Mouse (Mus musculus) frontal cortex, adult 2 months (tissue): ENCODE data around the gene Slc35c2. TPM values are rescaled to one million over a fixed set of nuclear protein-coding genes. Genes with fewer than 3 reads are reported as not detected.

Experiments
- DNase-seq, 2 experiments: peaks; one replicate each; pipeline ENCODE4 v3.0.0; 2022; ENCODE audit warnings: low spot score in 1 of 2; ENCODE audit errors: extremely low spot score in 1 of 2
- polyA plus RNA-seq: library from polyadenylated mRNA; depleted of rRNA; stranded (reverse); fragments of >200 nt; gene quantifications from 2 replicates; pipeline ENCODE4 v1.2.3, GENCODE M21; 2012

The Slc35c2 gene
- polyA plus RNA-seq, 1 experiment = 62.5 TPM

DNA sequence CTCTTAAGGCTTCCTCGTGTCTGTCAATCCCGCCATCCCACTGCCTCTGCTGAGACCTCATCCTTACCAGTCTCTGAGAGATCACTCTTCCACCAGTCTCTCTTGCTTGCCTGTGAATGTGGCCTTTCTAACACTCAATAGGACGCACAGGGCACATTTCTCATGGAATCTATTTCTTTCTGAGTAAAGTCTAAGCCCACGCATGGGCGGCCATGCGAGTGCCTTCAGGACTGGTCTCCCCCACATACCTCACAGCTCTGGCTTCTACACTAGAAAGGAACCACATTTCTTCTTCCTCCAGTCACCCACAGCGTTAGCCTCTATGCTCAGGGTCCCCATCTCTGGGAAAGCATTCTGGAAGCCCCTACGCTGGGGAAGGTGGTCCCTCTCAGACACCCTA, 26.5 kb upstream of the Slc35c2 start:
- DNase-seq = no peak

DNA sequence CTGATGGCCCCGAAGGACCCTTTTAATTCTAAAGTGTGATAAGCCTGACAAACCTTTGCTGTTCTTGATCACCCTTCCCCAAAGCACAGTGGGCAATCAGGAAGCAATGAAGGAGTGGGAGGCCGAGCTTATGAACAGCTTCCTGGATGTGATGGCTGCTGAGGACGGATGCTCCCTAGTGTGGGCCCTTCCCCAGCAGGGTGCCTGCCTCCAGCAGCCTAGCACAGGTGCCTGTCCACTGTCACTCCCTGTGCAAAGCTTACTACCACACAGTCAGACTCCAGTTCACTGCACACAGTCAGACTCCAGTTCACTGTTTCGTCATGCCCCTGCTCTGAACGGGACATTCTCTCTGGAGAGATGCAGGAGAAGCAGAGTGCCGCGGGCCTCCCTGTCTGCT, 24.7 kb upstream of the Slc35c2 start:
- DNase-seq = no peak

DNA sequence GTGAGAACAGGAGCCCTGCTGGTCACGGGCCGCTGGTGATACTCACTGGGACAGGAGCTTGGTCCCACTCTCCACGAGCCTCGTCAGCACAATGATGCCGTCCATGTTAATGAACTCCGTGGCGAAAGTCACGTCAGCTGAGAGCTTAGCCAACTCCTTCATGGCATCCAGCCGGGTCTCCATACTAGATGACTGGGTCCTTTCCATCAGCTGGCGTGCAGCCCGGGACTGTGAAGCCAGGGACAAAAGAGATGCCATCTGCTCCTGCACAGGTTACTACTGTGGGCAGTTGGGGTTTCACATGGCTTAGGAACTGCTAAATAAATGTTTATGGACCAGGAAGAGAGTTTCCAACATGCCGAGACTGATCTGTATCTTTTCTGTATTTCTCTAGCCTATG, 23.9 kb upstream of the Slc35c2 start:
- peak in 1 of 2 experiments; percentile 36 for DNase-seq

DNA sequence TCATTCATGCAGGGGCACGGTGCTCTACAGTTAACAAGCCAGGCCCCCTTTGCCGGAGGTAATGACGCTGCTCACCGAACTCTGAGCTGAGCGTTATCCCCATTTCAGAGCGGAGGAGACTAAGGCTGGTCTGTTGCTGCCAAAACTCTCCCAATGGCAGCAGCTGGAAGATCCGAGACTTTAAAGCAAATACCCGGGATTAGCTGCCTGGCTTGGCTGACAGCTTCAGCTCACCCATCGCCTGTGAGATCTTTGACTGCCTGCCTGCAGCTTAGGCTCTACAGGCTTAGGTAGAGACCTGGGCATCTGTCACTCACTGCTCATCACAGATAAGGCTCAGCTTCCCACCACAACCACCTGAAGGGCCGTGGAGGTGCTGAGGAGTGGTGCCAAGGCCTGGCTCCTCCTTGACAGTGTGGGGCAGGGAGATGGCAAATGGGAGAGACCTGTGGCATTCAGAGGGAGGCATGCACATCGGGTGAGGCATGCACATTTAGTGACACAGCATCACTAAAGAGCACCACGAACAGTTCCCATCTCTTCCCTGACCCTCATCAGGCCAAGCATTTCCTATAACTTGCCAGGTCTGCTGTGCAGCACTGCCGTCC, 23.3 kb upstream of the Slc35c2 start:
- DNase-seq = no peak

DNA sequence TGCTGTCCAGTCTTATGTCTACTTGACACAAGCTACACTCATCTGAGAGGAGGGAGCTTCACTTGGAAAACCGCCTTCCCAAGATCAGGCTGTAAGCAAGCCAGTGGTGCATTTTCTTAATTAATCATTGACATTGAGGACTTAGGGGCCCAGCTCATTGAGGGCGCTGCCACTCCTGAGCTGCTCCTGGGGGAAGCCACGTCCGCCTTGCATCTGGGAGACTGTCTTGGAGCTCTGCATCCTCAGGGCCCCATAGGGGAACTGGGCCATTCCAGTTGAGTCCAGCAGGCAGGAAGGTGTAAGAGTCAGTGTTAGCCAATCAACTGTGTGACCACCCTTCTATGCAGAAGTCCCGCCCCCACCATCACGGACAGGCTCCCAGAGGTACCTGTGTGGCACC, 20.1 kb upstream of the Slc35c2 start:
- DNase-seq = no peak

DNA sequence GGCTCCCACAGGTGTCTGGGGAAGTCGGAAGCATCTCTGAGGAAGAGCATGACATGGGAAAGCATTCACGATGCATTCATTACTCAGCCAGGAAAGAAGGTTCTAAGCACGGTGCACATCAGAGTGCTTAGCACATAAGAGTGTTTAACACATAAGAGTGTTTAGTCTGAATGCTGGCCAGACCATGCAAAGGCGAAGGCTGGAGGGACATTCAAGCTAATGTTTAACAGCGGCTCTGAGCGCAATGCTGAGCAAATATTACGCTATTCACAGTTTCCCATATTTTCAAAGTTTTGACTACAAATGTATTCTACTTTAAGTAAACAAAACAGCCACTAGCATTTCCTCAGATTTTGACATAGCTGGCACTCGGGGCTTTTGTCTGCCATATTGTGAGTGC, 17.8 kb upstream of the Slc35c2 start:
- no peak for DNase-seq

DNA sequence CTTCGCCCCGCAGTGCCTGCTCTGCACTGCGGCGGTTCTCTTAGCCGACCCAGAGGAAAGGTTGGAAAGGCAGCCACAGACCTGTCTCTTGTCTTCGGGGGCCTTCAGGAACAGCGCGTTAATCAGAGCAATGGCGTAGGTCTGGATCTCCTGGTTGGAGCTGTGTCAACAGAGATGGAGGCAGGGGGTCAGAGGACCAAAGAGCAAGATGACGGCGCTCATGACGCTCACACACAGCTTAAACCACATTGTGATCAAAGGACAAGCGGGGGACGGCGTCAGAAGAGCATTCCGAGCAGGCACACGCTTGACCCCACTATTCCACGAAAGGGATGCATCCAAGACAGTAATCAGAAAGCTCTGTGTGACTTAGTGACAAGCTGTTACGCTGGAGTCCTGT, 17.1 kb upstream of the Slc35c2 start:
- DNase-seq = no peak

DNA sequence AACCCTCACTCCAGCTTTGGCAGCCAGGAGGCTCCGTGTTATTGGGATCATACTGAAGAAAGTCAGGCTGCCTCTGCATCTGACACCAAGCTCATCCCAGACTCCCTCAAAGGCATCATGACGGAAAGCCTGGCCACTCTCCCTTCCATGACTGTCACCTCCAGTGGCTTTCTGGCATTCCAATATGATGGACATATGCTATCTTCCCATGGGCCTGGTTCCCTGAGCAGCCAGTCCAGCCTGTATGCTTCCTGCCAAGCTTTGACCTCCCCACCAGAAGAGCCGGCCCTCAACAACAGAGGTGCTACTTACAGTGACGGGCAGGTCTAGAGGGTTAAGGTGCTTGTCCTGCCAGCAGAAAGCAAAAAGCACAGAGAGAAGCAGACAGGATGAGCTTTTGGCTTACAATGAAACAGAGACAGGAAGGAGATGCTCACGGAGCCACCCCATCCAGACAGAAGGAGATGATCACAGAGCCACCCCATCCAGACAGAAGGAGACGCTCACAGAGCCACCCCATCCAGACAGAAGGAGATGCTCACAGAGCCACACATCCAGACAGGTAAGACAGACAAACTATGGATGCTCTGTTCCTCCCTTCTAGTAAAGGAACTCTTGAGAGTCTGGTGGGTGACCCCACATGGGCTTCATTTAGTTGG, 15.8 kb upstream of the Slc35c2 start:
- DNase-seq = no peak

DNA sequence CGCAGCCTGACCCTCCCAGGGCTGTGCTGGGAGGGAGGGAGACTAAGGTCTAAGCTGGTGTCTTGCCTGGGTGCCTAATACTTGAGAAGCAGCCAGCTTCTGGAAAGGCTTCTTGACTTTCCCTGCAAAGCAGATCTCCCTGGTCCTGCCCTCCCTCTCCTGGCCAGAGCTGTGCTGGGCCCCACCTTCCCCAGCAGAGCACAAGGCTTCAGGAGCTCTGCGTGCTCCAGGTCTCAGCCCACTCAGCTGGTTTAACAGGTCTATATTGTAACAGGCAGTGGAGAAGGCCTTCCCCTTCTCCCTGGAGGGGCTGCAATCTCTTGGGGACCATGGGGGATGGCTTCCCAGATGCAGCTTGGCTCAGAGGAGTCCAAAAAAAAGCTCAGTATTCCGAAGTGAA, 13.7 kb upstream of the Slc35c2 start:
- DNase-seq = no peak

DNA sequence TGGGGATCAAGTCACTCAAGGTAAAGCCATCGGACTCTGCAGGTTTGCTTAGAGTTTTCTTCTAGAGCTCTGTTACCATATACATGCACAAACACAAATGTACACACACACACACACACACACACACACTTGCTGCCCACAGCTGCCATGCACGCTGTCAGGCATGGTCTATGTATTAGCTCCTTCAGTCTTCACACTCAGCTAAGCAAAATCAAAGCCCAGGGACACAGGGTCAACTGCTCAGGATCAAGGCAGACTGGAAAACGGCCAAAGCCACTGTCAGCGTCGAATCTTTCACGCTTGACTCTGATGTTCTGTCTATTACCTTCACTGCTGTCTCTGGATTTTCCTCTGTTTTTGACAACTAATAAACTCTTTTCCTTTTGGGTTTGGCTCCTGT, 13.2 kb upstream of the Slc35c2 start:
- DNase-seq = no peak

DNA sequence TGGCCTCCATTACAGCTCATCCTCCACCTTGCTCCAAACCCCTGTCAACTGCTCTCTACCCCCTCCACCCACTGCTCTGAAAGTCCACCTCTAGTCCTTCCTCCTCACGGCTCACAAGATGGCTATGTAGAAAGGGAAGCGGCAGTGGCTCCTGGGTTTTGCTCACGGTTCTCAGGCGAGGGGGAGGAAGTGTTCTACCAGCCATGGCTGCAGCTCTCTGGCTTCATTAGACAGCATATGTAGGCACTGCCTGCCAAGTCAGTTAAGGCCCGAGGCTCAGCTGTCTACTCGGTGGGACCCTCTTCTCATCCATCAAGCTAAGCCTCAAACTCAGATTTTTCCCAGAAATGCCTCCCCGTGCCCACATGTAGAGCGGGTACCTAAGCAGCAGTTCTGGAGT, 12.8 kb upstream of the Slc35c2 start:
- no peak for DNase-seq

DNA sequence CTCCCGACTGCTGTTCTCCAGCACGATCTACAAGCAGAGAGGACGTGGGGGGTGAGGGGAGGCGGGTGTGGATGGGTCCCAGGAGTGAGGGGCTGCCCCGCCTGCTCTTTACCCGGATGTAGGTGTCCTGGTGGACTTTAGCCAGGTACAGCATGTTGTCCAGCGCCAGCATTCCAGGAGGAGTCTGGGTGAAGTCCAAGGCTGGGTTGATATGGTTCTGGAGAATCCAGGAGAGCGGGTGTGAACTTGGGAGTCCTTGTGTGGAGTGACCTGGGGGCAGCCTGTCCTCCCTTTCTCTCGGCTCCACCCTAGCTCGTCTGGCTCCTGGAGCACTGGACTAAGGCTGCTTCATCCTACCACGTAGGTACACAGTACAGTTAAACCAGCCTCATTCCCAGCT, 9.8 kb upstream of the Slc35c2 start:
- DNase-seq = no peak

DNA sequence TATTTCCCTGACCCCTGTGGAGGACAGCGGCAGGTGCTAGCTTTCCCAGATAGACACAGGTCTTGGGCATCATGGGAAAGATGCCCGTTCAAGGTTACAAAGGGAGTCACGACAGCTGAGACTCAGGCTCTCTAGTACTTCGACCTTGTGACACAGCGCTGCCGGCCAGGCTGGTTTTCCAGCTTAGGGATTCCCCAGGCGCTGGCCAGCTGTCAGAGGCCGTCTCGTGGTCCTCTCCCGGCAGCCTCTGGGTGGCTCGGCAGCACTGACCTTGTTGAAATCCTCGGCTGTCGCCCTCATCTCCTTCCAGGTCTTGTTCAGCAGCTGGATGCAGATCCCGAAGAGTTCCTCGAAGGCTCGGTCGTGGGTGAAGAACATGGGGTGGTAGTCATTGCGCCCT, 8.9 kb upstream of the Slc35c2 start:
- DNase-seq = no peak

DNA sequence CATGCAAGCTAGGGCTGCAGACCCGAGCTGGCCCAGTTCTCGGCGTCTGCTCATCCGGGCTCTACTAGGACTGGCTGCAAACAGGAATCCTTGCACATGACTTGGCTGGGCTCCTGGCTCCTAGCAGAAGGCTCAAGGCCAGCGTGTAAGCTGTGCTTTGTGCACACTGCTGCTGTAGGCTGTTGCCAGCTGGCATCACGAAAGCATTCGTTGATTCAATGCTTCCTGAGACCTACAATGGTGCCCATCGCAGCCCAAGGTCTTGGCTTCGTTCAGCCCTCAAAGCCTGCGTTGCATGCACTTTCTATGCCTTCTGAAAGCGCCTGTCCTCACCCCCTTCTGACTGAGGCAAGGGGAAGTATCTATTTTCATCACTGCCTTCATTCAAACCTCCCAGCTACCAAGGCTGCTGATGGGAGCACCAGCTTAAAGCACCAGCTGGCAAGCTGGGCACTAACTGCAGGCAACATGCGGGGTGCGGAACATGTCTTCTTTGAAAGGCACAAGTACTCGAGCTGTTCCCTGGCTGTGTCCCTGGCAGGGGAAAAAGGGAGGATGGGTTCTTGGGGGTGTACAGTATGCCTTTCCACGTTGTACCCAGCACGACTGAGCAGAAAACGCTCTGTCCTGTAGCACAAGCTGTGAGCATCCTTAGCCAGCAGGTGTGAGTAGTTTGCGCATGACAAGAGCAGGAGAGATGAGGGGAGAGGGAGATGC, 804 bp upstream of the Slc35c2 start:
- peak; percentile 89 to 90 for DNase-seq

DNA sequence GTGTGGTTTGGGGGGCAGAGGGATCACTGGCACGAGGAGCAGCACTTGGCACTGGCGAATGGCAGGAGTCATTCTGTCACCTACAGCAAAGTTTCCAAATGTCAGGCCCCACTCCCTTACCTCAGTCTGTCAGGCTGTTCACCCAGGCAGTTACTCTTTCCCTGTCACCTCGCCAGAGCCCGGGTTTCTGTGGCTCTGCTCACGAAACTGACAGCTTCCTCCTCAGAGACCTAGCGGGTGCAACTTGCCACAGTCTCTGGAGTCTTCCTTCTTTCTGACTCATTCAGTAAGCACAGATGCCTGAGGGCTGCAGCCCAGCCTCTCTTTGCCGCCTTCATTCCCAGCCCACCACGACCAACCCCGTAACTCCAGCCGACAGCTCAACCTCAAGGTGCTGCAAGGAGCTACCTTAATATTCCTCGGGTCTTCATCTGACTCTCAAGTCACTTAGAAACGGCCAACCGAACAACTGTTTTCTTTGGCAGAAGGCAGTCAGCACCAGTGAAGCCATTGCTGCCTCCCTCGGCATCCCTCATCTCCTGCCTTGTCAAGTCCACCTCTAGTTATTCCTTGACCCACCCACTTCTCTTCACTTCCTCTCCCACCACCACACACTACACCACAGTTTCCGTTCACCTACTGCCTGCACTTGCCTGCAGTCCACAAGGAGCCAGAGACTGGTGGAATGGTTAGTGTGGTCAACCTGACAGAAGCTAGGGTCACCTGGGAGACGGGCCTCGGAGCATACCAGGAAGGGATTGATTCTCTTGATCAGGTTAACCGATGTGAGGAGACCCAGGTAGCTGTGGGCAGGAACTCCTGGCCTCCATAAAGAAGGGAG, 1.1 kb downstream of the Slc35c2 start:
- DNase-seq = peak in 1 of 2 experiments; percentile 76

DNA sequence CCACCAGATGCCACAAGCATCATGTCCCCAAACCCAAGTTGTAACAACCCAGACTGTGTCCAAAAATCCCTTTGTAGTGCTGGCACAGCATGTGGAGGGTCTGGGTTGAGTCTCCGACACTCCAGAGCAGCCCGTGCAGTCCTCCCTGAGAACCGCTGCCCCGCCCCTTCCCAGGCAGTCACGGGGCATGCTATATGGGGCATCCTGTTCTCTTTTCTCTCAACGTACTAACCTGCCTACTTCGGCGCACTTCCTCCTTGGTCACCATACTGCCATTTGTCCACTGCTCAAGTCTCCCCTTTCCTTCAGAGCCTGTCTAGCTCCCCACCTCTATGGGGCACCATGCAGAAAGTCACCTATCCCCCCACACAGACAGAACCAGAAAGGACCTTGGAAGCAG, 2.0 kb downstream of the Slc35c2 start:
- DNase-seq = no peak

DNA sequence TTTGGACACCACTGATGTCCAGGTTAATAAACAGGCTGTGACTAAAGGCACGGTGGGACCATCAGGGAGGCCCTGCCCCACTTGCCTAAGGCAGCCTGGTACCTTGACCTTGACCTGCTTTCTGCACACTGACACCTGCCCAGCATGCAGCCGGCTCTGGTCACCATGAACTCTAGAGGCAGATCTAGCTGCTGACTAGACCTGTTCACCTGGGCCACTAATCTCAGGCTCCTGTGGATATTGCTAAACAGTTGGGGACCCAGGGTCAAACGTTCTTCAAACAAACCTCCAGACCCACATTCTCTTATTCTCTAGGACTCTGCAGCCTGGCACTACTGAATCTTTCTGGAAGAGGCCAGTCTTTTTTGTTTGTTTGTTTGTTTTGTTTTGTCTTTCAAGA, 2.6 kb downstream of the Slc35c2 start:
- DNase-seq = no peak

DNA sequence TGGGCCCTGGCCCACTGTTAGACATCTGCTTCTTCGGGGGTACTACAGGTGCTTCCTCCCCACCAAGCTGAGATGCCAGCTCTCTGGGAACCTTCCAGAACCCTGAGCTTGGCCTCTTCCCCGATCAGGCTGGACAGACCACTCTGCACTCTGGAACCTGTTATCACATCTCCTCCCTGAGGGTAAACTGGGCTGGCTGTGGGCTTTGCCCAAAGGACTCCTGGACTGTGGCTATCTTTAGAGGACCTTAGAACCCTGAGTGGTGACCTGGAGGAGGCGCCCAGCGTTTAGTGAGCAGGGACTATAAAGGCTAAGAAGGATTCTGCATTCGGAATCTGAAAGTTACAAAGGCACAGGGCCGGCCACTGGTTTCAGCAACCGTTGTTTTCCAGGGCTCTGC, 3.3 kb downstream of the Slc35c2 start:
- DNase-seq = no peak

DNA sequence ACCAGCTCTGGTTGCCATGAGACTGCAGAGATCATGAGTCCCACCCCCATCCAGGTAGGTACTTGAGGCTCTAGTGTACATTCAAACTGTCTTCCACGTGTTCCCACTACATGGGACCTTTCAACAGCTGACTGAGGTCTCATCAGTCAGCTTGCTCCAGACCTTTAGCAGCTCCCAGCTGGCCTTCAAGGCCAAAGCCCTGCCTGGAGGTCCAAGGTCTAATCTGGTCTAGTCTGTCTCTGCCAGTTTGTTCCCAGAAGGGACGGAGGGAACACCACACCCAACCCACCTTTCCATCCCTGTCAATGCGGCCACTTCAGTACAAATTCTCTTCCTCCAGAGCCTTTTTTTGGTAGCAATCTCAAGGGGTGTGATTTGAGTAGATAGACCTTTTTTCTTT, 4.0 kb downstream of the Slc35c2 start:
- DNase-seq = no peak

DNA sequence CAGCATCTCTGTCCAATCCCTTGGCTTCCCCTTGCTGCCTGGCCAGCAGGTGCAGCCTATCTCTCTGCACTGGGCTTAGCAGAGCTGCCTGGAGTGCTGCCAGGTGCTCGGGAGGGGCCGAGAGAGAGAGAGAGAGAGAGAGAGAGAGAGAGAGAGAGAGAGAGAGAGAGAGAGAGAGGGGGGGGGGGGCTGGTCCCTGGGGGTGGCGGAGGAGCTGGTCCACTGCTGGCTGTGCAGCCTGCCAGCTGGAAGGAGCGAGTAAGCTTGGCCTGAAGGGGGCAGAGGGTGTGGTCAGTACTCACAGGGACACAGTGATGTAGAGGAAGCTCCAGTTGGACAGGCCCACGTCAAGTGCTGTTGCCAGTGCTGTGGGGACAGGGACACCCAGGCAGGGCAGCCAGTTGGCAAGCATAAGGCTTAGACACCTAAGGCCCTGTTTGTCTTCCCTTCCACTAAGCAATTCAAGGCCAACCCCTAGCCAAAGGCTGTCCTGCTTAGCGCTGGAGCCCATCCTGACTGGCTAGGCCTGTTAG, 5.8 kb downstream of the Slc35c2 start:
- DNase-seq = no peak

DNA sequence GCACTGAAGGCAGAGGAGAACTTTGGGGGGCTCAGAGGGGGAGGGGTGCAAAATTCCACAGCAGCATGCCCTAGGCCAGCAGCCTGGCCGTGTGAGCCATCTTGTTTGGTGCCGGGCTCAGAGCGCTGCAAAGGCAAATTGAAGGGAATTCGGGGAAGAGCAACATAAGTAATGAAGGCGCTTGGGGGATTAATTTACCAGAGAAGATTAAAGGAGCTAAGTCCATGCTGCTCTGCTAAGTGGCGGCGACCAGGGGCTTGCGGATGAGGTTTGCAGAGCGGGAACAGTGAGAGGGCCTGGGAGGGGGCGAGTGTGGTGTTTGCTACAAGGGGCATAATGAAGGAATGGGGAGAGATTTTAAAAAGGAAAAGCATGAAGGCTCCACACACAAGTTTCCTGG, 8.3 kb downstream of the Slc35c2 start:
- DNase-seq = no peak
